Mouse (Mus musculus) cerebellum, adult 18-20 months (tissue): ENCODE measurements at regions not wholly inside any gene's neighbourhood (a gene's known extent, or its start where the extent isn't known, plus 50 kb on each side); places are given as distances from the start of the nearest gene placed in this dataset.
"Not testable (repeated sequence)": the region's sequence is repeated elsewhere in the genome, so short reads cannot be mapped to it uniquely, and the experiment has no call there.

Source experiments
- DNase-seq, 2 experiments: peaks; one replicate each; pipeline ENCODE4 v3.0.0; 2021

DNA sequence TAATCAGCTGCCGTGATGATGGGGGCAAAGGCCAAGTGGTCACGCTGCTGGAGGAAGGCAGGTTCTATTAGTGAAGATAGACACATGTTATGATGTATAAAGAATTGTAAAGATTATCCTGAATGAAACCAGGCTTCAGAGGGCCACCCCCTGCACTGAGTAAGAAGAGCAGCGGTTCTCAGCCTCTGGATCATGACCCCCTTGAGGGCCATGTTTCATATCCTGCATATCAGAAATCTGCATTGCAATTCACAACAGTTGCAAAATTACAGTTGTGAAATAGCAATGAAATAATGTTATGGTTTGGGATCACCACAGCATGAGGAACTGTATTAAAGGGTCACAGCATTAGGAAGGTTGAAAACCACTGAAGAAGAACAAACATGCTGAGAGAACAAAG, 162.5 kb upstream of the Zranb2 start:
- DNase-seq = no peak

DNA sequence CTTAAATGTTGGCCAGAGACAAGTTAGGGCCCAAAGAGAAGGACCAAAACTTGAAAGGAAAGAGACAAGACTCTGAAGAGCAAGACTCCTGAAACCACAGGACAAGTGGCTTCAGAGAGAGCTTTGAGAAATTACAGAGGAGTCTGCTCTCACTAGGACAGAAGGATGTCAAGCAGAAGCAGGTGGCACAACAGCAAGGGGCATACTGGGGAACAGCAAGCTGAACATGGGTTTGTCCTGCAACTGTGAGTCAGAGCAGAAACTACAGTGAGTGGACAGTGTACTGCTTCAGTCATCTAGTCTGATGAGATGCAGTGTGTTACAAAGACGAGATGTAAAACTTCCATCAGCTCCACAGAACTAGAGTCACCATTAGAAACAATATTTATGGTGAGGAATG, 160.6 kb upstream of the Zranb2 start:
- peak; percentile 49 to 67 for DNase-seq

DNA sequence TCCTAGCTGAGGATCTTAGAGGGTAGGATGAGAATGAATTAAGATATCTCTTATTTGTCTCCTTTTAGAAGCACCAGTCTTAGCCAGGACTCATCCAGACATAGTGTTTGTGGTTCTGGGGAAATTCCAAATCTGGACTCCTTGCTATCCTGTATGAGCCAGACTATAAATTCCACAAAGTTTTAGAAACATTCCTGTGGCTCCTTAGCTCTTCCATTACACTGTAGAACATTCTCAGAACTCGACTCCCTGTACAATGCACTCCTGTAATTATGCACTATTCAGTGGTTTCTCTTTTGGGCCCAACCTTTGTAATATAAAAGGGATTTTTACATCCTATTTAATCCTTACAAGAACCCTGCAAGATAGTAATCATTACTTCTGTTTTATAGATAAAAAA, 159.8 kb upstream of the Zranb2 start:
- DNase-seq = no peak

DNA sequence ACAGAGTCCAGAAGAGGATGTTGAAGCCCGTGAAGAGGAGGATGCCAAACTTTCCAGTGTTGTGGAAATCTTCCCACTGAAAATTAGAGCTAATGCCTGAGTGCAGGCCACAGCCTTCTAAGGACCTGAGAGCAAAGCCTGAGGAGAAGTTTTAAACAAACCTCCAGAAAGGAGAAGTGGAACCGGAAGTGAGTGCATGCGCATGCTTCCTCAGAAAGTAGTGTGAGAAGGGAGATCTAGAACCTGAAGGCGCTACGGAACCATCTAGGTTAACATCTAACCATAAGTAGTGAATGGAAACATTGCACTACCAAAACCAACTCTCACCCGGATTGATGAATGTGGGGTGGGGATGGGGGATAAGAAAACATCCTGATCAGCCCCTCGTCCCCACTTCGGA, 156.4 kb upstream of the Zranb2 start:
- no peak for DNase-seq

DNA sequence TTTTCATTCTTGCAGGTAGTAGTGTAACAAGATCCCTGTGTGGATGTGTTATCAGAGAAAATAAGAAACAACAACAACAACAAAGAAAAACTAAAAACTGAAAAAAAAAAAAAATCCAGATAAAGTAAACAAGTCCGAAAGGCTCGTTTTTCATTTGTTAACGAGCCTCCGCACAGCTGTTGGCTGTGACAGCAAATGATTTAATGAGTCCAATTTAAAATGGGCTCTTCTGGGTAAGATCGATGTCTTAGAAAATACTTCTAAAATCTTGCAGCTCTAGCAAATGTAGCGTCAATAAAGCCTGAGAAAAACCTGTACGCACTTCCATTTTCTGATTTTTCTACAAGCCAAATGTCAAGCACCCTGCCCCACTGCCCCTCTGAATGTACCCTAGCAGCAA, 155.8 kb upstream of the Zranb2 start:
- no peak for DNase-seq

DNA sequence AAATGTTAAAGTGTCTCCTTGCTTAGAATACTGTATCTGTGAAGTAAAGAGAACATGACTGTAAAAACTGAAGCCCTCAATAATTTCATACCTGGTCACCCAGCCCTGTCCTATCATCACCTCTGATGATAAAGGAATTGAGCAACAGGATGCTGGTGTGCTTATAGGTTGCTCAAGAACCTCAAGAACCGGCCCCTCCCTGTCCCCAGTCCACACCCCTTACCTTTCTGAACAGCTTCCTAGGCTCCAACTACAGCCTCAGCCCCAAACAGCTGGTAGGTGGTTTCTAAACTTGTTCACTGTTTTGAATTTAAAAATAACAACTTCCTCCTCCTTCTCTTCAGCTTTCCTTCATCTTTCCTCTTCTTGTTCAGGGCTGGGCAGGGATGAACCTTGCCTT, 142.1 kb upstream of the Zranb2 start:
- DNase-seq = no peak

DNA sequence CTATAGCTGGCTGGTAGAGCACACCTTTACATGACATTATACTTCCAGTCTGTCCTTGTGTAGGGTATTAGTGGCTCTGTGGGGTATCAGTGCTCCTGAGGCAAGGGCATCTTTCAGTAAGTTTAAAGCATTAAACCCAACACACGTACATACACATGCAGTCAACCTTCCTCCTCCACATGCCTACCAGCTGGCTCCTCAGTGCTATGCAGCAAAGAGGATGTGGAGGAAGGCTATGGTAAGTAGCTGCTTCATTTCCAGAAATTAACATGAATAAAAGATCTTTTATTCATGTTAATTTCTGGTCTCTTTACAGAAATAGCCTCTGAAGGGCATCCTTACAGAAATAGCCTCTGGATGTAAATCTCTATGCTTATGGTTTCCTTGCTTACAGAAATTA, 140.1 kb upstream of the Zranb2 start:
- DNase-seq = no peak

DNA sequence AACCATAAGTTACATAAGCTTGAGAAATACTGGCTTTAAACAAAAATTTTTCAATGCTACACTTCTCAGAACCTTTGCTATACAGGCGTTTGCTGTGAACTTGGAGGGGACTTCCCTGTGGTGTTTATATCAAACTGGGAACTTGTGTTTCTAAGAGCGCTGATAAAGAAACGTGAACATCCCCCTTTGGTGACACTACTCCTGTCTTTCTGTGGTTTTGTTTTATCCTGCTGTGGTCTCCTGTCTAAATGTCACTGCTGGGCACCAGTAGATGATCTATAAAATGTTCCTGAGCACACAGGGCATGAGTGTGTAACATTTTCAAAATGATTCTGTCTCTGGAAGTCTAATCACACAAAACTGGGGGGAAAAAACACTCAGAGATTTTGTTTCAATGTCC, 134.1 kb upstream of the Zranb2 start:
- no peak for DNase-seq

DNA sequence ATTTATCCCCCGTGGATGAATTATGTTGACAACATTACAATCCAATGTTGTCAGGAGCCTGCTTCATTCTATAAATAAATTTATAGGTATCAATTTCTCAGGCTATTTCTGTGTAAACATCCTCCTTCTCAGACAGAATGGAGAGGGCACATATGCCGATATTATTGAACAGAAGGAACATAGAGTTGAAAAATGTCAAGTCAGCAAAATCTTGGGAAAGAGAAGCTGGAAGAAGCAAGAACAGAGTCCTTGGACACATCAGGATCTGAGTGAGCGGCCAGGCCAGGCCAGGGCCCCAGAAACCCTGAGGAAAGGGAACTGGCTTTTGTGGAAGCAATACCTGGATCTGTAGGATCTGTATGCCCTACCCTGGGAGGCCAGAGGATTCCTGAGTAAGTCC, 129.9 kb upstream of the Zranb2 start:
- no peak for DNase-seq

DNA sequence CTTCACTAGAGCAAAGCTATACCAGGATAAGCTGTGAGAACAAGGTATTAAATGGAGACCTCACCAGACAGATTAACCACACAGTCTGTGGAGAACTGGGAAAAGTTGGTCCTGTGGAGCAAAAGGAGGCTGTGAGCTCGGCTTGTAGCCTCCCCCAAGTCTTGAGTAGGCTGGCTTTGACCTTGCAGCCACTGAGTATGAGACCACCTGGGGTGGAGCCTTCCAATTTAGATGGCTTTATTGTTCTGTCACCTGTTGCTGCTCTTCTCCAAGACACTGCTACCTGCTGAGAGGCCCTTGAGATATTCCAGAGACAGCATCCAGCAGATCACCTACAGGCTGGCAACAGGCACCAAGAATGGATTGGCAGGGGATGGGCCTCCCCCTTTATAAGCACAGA, 110.5 kb upstream of the Zranb2 start:
- not testable (repeated sequence) for DNase-seq

DNA sequence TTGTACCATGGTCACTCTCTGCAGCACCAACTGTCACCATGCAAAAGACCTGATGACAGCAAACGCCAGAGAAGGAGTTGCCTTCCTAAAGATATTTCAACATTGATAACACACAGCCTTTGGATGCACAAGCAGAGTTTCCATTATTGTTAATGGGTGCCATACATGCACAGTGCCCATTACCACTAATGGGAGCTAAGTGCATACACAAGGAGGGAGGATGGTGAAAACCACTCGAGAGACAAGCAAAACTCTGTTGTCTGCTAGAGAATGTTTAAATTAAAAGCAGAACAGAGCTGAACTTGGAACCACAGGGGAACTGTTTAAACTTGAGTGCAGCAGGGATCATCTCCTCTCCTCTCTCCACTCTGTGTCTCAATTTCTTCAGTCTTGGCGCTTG, 107.2 kb upstream of the Zranb2 start:
- DNase-seq = no peak

DNA sequence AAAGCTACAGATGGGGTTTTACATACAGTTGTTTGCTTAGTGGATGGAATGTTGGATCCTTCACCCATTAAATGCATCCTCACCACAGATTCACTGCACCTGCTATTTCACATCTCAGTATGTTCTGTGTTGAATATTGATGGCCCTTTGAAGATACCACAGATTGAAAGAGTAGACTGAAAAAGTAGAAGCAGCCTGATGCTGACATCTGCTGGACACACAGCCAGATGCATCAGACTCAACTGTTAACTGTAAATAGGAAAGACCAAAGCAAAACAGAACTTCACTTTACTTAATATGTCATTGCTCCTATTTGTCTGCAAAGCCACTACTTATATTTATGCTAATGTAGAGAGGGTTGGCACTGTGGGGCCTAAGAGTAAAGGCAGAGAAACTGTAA, 84.2 kb upstream of the Zranb2 start:
- peak; percentile 61 to 65 for DNase-seq

DNA sequence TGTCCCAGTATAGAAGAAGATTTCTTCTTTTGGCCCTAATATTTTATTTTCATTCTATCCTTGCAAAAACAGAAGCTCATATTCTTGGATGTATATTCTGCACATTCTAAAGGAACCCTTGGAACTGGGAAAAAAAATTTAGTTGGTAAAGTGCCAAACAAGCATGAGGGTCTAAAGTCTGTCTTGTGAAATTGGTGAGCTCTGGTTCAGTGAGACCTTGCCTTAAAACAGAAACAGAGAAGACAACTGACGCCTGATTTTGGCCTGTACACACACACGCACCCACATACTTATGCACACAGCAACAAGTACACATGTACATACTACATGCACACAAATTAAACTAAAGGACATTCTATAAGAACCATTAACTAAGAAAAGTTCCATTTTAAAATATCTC, 62.4 kb upstream of the Zranb2 start:
- no peak for DNase-seq

DNA sequence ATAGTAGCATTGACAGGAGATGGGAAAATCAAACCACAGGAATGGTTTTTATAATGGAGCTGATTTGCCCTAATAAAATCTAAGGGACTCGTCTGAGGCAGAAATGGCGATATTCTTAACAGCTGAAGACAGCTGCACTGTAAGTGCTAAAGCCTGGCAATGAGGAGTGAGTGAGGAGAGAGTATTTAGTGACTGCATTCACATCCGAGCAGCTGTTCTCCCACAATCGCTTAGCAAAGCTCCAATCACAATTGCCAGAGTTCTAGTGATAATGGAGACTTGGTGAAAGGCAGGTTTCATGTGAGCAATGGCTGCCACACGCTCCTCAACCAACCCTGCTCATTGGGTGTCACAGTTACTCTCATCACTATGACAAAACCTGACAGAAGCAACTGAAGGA, 61.3 kb upstream of the Zranb2 start:
- no peak for DNase-seq

DNA sequence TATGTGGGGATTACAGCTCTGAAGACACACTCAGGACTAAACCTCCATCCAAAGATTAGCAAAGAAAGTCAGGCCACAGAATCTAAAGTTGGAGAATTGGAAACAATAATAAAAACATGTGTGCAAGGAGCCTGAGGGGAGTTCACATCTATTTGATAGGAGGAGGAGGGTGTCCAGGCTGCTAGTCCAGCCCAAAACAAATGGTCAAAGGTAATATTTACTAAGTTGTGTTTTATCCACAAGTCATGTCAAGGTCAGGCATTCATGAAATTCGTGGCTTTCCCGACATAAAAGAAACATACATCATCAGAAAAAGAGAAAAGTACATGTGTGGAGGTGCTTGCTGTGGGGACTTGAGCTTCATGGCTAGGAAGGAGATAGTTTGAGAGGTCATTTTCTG, 56.2 kb upstream of the Zranb2 start:
- no peak for DNase-seq
